Mouse (Mus musculus) hindbrain, embryonic 11.5 days (tissue): ENCODE measurements around the gene Sik3. TPM values are rescaled to one million over a fixed set of nuclear protein-coding genes. Genes with fewer than 3 reads are reported as not detected.

Experiments used
- ATAC-seq: fragments of 200-750 bp; cut with Nextera tagmentation; 2 replicates; pipeline ENCODE4 v1.8.0; 2017; ENCODE audit warnings: mild to moderate bottlenecking, moderate TSS enrichment, moderate library complexity; ENCODE audit not compliant: low FRiP score
- DNase-seq: peaks from one replicate; pipeline ENCODE4 v3.0.0-alpha.2; 2015; ENCODE audit warnings: low spot score
- H3K27ac ChIP-seq: fragments of 300-500 bp; sonication (generic); 2 replicates; pipeline ENCODE4 v1.5.1; 2014; ENCODE audit warnings: mild to moderate bottlenecking, low read depth, low read length
- H3K27me3 ChIP-seq: fragments of 300-500 bp; sonication (generic); 2 replicates; pipeline ENCODE4 v1.6.1; 2014; ENCODE audit warnings: mild to moderate bottlenecking, low read length, moderate library complexity, mixed read lengths; ENCODE audit not compliant: control insufficient read depth, insufficient read depth
- H3K36me3 ChIP-seq: fragments of 300-500 bp; sonication (generic); 2 replicates; pipeline ENCODE4 v1.6.1; 2014; ENCODE audit warnings: mild to moderate bottlenecking, low read length, moderate library complexity, mixed read lengths; ENCODE audit not compliant: control insufficient read depth, insufficient read depth
- H3K4me1 ChIP-seq: fragments of 300-500 bp; sonication (generic); replicated peaks from 2 replicates; pipeline ENCODE4 v1.6.1; 2014; ENCODE audit warnings: low read length, mixed read lengths; ENCODE audit not compliant: control insufficient read depth, insufficient read depth
- H3K4me2 ChIP-seq: fragments of 300-500 bp; sonication (generic); replicated peaks from 2 replicates; pipeline ENCODE4 v1.6.1; 2014; ENCODE audit warnings: mild to moderate bottlenecking, low read depth, low read length
- H3K4me3 ChIP-seq: fragments of 300-500 bp; sonication (generic); 2 replicates; pipeline ENCODE4 v1.5.1; 2014; ENCODE audit warnings: low read depth, low read length
- H3K9ac ChIP-seq: fragments of 300-500 bp; sonication (generic); 2 replicates; pipeline ENCODE4 v1.6.1; 2014; ENCODE audit warnings: low read depth, low read length
- H3K9me3 ChIP-seq: fragments of 300-500 bp; sonication (generic); 2 replicates; pipeline ENCODE4 v1.6.1; 2016; ENCODE audit warnings: low read length; ENCODE audit not compliant: control insufficient read depth
- WGBS: fragments of 180-500 bp; shearing (Covaris S2); extraction: QIAGEN DNeasy Blood & Tissue Kit; methylation state at CpG from one replicate; pipeline ENCODE4 v1.1.7; 2014; 5-methylcytosine and 5-hydroxymethylcytosine counted together
- polyA plus RNA-seq: library from polyadenylated mRNA; unstranded; fragments of >200 nt; fragmentation: Nextera tagmentation; extraction: Ambion mirVana; gene quantifications from 2 replicates; pipeline ENCODE4 v1.2.1, GENCODE M21; 2014

Sik3 gene
- polyA plus RNA-seq, 1 experiment from 2014 or later: 10.1 TPM

DNA sequence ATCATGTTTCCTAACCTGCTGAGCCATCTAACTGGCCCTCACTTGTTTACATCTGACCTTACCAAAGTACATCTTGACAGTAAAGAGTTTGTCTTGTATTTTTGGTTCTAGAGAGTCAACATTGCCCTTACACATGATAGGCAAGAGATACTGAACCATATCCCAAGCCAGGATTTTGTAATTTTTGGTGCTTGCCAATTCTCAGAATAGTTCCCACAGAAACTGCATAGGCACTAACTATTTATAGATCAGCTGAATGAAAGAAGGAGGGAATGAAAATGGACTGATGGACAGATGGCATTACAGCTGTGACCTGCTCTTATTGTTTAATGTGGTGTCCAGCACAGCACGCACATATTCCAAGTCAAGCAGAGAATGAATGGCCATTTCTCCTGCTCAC lies 128.2 kb downstream of the Sik3 start:
- ATAC-seq (no peak), DNase-seq (no peak)
- Histone ChIP-seq H3K4me3 (no peak overlapping the region), H3K27me3 (no peaks in the 10 kb centered on the region), H3K9me3 (no peaks in the 10 kb centered on the region), H3K4me1 (no peaks in the 10 kb centered on the region), H3K36me3 (no peaks in the 10 kb centered on the region), H3K9ac (no peak overlapping the region), H3K27ac (no peak overlapping the region), H3K4me2 (no peak overlapping the region)
- WGBS: 87% methylated on average over 1 of the region's 1 CpGs

DNA sequence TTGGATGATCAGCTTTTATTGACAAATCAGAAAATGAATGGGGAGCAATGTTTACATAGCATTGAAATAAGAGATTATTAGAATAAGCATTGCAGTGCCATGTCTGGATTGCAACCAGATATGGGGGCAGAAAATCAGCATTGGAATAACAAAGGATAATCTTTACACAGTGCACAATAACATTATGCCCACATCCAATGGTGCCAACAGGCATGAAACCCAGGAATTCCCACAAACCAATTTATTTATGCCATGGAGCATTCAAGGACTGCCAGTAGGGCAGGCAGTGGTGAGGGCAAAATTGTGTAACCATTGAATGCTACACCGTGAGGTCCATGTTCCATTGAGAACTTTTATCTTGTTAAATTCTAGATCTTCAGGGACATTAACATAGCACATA lies 129.4 kb downstream of the Sik3 start:
- Histone ChIP-seq H3K27me3 (no peaks in the 10 kb centered on the region), H3K27ac (no peak overlapping the region), H3K4me3 (no peak overlapping the region), H3K9me3 (no peaks in the 10 kb centered on the region), H3K4me2 (no peak overlapping the region), H3K36me3 (no peaks in the 10 kb centered on the region), H3K9ac (no peak overlapping the region), H3K4me1 (no peaks in the 10 kb centered on the region)
- ATAC-seq: no peak
- WGBS: 75% methylated on average over 1 of the region's 1 CpGs
- DNase-seq: no peak

DNA sequence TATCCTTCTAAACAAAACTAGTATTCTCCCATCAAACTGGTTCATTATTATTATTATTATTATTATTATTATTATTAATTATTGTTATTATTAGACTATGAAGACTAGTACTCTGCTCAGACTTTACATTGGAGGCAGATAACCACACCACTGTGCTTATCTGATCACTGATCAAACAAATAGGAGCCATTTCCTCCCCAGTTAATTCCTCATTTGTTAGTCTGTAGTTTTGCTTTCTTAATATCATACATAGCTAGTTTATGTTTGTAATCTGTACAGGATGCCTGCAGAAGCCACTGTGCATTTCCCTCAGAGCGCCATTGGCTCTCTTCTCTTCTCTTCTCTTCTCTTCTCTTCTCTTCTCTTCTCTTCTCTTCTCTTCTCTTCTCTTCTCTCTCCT lies 129.9 kb downstream of the Sik3 start:
- no peaks in the 10 kb centered on the region for H3K4me1 ChIP-seq
- no peaks in the 10 kb centered on the region for H3K27me3 ChIP-seq
- no peak overlapping the region for H3K4me2 ChIP-seq
- no peak for DNase-seq
- no peak for ATAC-seq
- H3K9ac ChIP-seq: no peak overlapping the region
- H3K4me3 ChIP-seq: no peak overlapping the region
- H3K36me3 ChIP-seq: no peaks in the 10 kb centered on the region
- no peak overlapping the region for H3K27ac ChIP-seq
- 91% methylated on average over 1 of the region's 1 CpGs for WGBS
- H3K9me3 ChIP-seq: no peaks in the 10 kb centered on the region

DNA sequence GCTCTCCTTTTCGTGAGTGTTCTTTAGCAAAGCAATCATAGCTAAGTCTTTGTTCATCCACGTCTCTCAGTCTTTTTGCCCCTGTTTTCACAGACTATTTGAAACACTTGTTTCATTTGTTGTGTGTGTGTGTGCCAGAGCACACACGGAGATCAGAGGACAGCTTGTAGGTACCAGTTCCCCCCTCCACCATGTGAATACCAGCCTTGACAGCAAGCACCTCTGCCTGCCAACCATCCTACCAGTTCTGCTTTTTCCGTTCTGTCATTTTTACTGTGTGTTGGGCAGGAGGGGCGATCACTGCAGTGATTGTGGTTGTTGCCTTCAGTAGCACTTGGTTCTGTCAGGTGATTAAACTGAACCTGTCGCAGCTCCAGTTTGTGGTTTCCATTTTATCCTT lies 132.4 kb downstream of the Sik3 start:
- Histone ChIP-seq H3K9ac (no peak overlapping the region), H3K36me3 (no peaks in the 10 kb centered on the region), H3K4me3 (no peak overlapping the region), H3K27ac (no peak overlapping the region), H3K27me3 (no peaks in the 10 kb centered on the region), H3K4me2 (no peak overlapping the region), H3K9me3 (no peaks in the 10 kb centered on the region), H3K4me1 (no peaks in the 10 kb centered on the region)
- WGBS: 91% methylated on average over 6 of the region's 6 CpGs
- ATAC-seq: no peak
- no peak for DNase-seq

DNA sequence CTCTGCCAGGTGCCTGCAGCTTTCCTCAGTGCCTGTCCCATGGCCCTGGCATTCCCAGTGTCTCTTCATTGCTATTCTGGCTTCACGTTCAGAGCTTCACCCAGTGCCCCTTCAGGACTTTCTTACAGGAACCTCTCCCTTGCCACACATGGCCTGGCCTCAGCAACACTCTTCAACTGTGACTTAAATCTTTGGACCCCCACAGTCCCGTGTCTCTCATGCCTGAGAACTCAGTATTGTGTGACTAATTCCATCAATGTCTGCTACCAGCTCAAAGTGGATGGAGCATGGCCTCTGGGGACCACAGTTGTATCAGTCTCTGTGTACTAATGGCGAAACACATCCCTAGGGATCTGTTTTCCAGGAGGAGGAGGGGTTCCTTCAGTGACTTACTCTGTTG lies 133.8 kb downstream of the Sik3 start:
- no peaks in the 10 kb centered on the region for H3K9me3 ChIP-seq
- WGBS: 68% methylated on average over 3 of the region's 3 CpGs
- no peaks in the 10 kb centered on the region for H3K36me3 ChIP-seq
- no peak for ATAC-seq
- no peak overlapping the region for H3K9ac ChIP-seq
- H3K4me1 ChIP-seq: no peaks in the 10 kb centered on the region
- no peak overlapping the region for H3K4me2 ChIP-seq
- H3K4me3 ChIP-seq: no peak overlapping the region
- no peak overlapping the region for H3K27ac ChIP-seq
- no peak for DNase-seq
- H3K27me3 ChIP-seq: no peaks in the 10 kb centered on the region

DNA sequence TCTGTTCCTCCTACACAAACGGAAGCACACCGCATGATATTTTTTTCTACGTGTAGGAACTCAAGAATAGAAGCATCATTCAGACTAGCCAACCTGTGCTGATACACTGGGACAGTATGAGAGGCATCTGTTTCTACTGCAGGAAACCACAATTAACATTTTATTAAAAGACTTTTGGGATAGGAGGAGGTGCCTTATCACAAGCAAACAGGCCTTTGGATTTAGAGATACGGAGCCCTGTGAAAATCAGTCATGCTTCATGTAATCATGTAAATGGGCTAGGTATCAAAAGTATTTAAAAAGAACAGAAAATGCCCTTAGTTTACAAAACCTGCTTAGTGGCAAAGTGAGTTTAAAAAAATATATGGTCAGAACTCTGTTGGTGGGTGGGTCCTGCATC lies 136.1 kb downstream of the Sik3 start:
- Histone ChIP-seq H3K27ac (no peak overlapping the region), H3K9ac (no peak overlapping the region), H3K4me3 (no peak overlapping the region), H3K4me2 (no peak overlapping the region), H3K4me1 (no peaks in the 10 kb centered on the region), H3K36me3 (no peaks in the 10 kb centered on the region), H3K9me3 (no peaks in the 10 kb centered on the region), H3K27me3 (no peaks in the 10 kb centered on the region)
- no peak for ATAC-seq
- 93% methylated on average over 4 of the region's 4 CpGs for WGBS
- no peak for DNase-seq

DNA sequence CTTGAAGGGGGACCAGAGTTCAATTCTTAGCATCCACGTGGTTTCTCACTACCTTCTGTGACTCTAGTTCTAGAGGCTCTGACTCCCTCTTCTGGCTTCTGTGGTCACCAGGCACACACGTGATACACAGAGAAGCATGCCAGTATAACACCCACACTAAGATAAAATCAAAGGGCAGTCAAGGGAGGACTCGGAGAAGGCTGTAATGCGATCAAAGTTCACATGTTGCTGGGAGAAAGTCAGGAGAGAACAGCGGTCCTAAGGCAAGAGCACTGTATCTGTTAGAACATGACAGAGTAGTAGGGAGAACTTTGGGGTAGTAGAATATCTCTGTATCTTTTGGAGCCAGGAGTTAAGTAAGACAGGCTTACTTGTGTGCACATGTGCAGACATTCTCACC lies 136.8 kb downstream of the Sik3 start:
- Histone ChIP-seq H3K27ac (no peak overlapping the region), H3K4me3 (no peak overlapping the region), H3K9ac (no peak overlapping the region), H3K27me3 (no peaks in the 10 kb centered on the region), H3K36me3 (no peaks in the 10 kb centered on the region), H3K9me3 (no peaks in the 10 kb centered on the region), H3K4me2 (no peak overlapping the region), H3K4me1 (no peaks in the 10 kb centered on the region)
- 83% methylated on average over 5 of the region's 5 CpGs for WGBS
- ATAC-seq (no peak), DNase-seq (no peak)

DNA sequence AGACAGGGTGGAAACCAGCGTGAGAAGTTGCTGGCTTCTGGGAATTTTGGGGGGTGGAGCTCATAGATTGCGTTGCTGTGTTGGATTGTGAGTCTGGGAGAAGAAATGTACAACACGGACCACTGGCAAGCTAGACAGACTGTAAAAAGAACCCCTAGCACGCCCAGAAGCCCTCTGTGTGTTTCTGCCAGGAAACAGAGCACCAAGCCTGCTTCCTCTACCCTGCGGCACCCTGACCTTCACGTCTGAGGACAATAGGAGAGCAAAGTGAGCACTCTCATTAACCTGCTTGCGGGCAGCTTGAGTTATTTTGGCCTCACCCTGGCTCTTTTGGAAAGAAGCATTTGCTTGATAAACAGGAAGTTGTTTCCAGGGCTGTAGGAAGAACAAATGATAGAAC lies 137.5 kb downstream of the Sik3 start:
- WGBS: 80% methylated on average over 7 of the region's 7 CpGs
- no peak for ATAC-seq

DNA sequence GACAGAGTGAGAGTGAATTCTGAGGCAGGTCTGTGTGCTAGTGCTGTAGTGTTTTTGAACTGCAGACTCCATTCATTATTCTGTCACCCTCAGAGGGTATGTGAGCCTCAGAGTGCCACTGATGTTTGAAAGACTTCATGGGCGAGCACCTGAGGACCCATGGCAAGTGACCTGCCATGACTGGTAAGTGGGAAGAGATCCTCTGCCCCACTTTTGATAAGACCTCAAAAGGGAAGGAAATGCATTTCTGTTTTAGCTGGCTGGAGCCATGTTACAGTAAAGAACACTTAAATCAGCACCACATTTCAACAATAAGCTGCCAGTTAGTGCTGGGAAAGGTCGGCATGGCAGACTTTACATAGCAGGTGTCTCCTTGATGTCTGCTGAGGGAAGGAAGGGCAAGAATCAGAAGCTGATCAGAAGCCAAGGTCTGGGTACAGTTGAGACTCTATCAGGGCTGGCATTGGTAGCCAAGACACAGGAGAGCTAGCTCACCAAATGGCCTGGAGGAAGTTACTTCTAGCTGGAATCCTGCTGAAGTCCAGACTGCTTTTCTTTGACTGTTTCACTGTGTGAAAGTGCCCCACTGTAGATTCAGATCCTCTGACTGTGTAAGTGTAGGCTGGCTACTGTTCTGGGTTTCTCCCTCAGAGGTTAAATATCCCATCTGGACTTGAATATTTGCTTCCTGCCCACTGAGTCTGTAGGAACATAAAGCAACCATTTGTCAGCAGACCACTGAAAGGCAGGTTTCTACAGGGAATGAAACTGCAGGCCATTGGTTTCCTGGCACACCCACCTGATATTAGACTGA lies 138.5 kb downstream of the Sik3 start:
- Histone ChIP-seq H3K27me3 (no peaks in the 10 kb centered on the region), H3K36me3 (no peaks in the 10 kb centered on the region), H3K9me3 (no peaks in the 10 kb centered on the region), H3K9ac (no peak overlapping the region), H3K4me1 (no peaks in the 10 kb centered on the region), H3K4me3 (no peak overlapping the region), H3K4me2 (no peak overlapping the region), H3K27ac (no peak overlapping the region)
- no peak for DNase-seq
- no peak for ATAC-seq
- 70% methylated on average over 2 of the region's 2 CpGs for WGBS

More for the DNA sequence above, 137.5 kb downstream of the Sik3 start:
- Histone ChIP-seq H3K9me3 (no peaks in the 10 kb centered on the region), H3K27me3 (no peaks in the 10 kb centered on the region), H3K27ac (no peak overlapping the region), H3K4me2 (no peak overlapping the region), H3K36me3 (no peaks in the 10 kb centered on the region), H3K4me1 (no peaks in the 10 kb centered on the region), H3K4me3 (no peak overlapping the region), H3K9ac (no peak overlapping the region)
- no peak for DNase-seq
